Mouse (Mus musculus) bone marrow macrophage, adult 2 months (primary cell): ENCODE measurements around the gene Entpd1. TPM values are rescaled to one million over a fixed set of nuclear protein-coding genes. Genes with fewer than 3 reads are reported as not detected.
A peak's percentile ranks its signal among the peaks of the same experiment; 100 is the strongest.

Experiments used
- H3K27ac ChIP-seq: 2 replicates; pipeline ENCODE4 v1.5.1; 2012; ENCODE audit warnings: low read depth, low read length; ENCODE audit not compliant: insufficient read depth
- H3K4me1 ChIP-seq: 2 replicates; pipeline ENCODE4 v1.6.1; 2012; ENCODE audit warnings: low read length; ENCODE audit not compliant: control insufficient read depth, insufficient read depth
- H3K4me3 ChIP-seq: 2 replicates; pipeline ENCODE4 v1.5.1; 2012; ENCODE audit warnings: mild to moderate bottlenecking, low read length, moderate library complexity; ENCODE audit not compliant: insufficient read depth
- CTCF ChIP-seq: IDR thresholded peaks from 2 replicates; pipeline ENCODE4 v1.5.1; 2012; ENCODE audit warnings: low read depth, mild to moderate bottlenecking, low read length, moderate library complexity
- POLR2A ChIP-seq: IDR thresholded peaks from 2 replicates; pipeline ENCODE4 v1.6.1; 2012; ENCODE audit warnings: mild to moderate bottlenecking, low read depth, low read length, borderline replicate concordance
- polyA plus RNA-seq: library from polyadenylated mRNA; stranded (reverse); fragments of >200 nt; gene quantifications from 2 replicates; pipeline ENCODE4 v1.2.4, GENCODE M21; 2012; ENCODE audit not compliant: missing spikeins, insufficient read depth, insufficient read length

Gene Entpd1
- polyA plus RNA-seq, 1 experiment = 194 TPM

- TF ChIP-seq POLR2A = no peak
- TF ChIP-seq CTCF = no peak
- Histone ChIP-seq H3K4me1 (peaks cover 57% of the 10 kb centered on the region), H3K27ac (peak overlapping the region; percentile 22; the same call in 1 of the 2 replicates), H3K4me3 (peak overlapping the region; percentile 13; the same call in 1 of the 2 replicates)
Observed at GRCm38 (mm10) chr19:40684566-40684965, 72.4 kb downstream of the Entpd1 start.

DNA sequence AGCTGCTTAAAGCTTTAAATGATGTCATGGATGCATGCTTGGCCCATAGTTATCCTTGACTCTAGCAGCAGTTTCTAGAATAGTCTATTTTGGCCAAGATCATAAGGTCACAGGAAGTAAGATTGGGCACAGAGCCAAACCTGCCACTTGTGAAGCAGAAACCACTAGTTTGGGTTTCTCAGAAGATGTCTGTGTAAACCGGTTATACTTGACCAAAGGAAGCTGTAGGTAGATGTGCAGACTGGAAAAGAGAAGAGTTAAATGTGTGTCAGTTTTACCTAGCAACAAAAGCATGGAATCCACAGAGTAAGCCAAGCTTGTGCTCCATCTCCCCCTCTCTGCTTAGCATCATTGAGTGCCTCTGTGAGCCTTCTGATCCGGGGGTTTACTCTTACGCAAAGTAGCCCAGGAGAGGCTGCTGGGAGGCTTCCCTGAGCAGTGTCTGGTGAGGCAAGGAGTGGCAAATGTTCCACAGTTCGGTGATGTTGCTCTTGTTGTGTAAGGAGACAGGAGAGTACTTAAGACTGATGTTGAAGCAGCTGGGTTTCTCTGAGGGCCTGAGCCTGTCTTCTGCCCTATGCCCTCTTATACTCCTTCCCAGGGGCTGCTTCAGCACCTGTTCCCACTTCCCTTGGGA is 75.2 kb downstream of the Entpd1 start:
- no peak overlapping the region for H3K4me3 ChIP-seq
- no peak overlapping the region for H3K27ac ChIP-seq
- H3K4me1 ChIP-seq = peaks cover 55% of the 10 kb centered on the region
- TF ChIP-seq POLR2A (no peak), CTCF (no peak)

- Histone ChIP-seq H3K27ac (peak overlapping the region; percentile 88), H3K4me3 (no peak overlapping the region), H3K4me1 (peaks cover 36% of the 10 kb centered on the region)
- TF ChIP-seq CTCF (no peak), POLR2A (no peak)
Observed at GRCm38 (mm10) chr19:40693201-40693600, 81.0 kb downstream of the Entpd1 start.

DNA sequence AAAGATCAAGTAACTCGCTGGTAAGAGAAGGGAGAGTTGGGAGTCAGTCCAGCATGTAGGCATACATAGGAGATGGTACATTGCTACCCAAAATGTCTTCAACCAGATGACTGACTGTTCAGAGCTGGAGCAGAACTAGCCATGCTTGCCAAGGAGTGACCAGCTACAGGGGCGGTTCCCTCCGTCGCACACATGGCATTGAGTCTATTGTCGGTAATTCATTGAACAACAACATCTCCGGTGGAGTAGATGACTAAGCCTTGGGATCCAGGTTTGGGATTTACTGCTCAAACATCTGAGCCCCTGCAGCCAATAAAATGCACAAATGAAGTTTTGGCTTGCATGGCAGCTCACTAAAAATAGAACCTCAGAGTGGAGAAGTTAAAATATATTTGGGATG is 84.0 kb downstream of the Entpd1 start:
- no peak overlapping the region for H3K4me3 ChIP-seq
- no peak overlapping the region for H3K27ac ChIP-seq
- peaks cover 36% of the 10 kb centered on the region for H3K4me1 ChIP-seq
- TF ChIP-seq POLR2A = no peak
- no peak for TF ChIP-seq CTCF

DNA sequence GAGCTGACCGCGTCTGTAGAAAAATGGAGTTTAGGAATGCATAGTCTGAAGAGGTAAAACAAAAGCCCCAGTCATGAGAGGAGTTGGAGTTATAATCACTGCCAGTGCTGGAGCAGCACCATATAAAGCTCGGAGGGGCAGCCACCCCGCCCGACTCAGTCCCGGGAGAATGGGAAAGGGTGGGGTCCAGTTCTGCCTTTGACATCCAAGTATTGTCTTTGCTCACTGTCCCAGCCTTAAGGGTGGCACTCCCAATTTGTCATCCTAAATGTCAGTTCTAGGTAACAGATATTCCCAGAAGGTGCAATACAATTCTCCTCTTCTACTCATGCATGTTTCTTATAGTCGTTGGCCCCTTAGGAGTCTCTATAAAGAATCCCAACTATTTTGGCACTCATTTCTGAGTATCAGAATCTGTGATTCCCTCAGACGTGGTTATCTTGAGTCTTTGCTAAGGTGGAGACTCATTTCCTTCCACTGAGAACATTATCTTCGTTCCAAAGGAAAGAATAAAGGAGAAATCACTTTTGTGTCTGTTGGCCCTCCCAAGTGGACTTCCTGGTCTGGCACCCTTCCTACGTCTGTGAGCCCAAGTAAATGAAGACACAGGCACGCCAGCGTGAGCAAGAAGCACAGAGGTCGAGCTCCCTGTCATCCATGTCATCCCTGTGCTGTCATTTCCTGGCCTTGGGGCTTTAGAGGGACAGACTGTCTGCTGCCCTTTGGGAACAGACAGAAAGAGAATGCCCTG is 86.1 kb downstream of the Entpd1 start:
- Histone ChIP-seq H3K4me1 (peaks cover 25% of the 10 kb centered on the region), H3K4me3 (no peak overlapping the region), H3K27ac (no peak overlapping the region)
- TF ChIP-seq POLR2A (no peak), CTCF (no peak)

DNA sequence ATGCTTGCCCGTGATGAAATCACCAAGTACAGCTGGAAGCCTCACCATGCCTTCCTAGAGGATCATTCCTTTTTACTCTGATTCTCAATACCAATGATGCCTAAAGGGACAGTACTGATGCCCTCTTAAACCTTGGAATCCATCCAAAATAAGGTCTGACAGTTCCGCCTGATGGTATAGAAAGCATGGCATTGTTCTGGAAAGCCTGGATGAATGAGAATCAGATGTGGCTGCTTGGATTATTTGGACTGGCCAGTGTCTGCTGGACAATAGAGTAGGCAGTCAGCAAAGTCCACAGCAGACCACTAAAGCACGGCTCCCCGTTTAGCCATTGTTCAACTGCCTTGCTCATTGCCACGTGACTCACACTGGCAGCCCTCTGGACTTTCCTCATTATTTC is 87.7 kb downstream of the Entpd1 start:
- Histone ChIP-seq H3K4me1 (peaks cover 13% of the 10 kb centered on the region), H3K27ac (no peak overlapping the region), H3K4me3 (no peak overlapping the region)
- no peak for TF ChIP-seq CTCF
- TF ChIP-seq POLR2A = no peak

DNA sequence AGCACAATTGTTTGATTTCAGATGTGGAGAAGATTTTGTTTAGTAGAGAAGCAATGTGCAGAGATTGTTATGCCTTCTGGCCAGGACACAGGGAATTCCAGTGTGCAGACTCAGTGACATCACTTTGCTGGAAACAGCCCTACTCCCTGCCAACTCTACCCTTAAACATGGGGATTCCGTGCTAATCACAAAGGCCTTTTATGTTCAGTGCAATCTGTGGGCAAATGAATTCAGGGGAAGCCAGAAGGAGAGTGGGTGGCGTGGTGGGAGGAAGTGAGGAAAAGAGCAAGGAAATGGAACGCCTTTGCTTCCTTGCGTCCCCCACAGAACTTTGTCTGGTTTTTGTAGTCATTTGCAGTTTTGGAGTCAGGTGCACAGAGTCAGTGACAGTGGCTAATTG is 90.2 kb downstream of the Entpd1 start:
- TF ChIP-seq CTCF (no peak), POLR2A (no peak)
- Histone ChIP-seq H3K27ac (no peak overlapping the region), H3K4me3 (no peak overlapping the region), H3K4me1 (peaks cover 14% of the 10 kb centered on the region)

DNA sequence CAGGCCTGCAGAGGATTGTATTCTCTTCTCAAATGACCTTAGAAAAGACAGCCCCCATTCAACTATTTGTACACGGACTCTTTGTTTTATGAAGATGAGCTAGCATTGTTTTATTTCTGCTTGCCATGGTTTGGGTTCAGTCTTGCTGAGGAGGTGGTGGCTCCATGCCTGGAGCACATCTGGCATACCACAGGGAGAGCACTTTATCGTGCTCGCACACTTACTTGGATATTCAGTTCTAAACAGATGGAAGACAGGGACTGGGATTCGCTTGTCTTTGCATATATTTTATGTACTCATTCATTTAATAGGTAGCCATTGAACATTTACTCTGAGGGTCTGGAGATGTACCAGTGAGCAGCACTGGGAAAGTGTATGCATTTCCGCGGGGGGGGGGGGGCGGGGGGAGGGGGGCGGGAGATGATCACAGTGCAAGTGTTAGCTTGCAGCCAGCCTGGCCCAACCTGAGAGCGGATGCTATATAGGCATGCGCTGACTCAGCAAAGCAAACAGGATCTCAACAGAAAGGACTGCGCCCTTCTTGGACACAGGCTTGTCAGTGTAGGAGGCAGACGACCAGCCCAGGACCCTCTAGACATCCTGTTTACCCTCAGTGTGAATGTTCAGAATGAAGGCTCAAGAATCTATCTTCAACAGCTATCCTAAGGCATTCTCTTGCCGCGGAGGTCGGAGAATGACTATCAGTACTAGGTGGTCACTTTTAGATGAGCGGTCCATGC is 100.9 kb downstream of the Entpd1 start:
- no peak for TF ChIP-seq CTCF
- TF ChIP-seq POLR2A = no peak
- peaks cover 17% of the 10 kb centered on the region for H3K4me1 ChIP-seq
- no peak overlapping the region for H3K27ac ChIP-seq

DNA sequence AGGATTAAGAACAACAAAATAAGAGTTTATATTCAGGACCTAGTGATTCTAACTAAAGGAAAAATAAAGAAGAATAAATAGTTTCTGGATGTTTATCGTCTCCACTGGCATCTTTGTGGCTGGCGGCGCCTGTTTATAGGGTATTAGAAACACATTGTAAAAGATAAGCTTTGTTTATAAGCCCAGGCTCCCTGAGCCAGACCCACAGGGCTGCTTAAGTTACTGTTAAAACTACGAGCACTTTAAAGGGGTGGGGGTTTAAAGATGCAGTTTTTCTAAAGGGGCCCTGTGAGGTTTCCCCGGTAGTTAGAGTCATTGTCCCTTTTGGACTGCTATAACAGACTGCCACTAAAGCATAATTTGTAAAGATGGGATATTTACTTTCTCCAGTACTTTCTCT is 102.5 kb downstream of the Entpd1 start:
- TF ChIP-seq POLR2A = no peak
- TF ChIP-seq CTCF = no peak
- H3K27ac ChIP-seq = no peak overlapping the region
- H3K4me1 ChIP-seq = peaks cover 4% of the 10 kb centered on the region
- H3K4me3 ChIP-seq = no peak overlapping the region

More for the DNA sequence above, 100.9 kb downstream of the Entpd1 start:
- H3K4me3 ChIP-seq = no peak overlapping the region

DNA sequence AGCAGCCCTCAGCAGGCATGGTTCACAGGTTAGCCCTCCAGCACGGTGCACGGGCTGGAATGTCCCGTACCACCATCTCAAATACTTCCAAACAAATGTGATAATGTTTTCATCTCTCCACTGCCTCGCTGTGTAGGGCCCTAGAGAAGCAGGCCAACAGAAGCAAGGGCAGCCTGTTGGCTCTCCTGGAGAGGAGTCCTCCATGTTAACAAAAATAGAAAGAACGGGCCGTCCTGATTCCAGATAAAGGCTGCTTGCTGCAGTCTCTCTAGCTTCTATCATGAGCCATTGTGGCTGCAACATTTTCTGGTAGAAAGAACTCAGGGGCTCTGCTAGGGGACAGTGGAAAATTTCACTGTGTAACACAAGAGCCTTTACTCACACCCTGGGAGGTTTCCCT is 104.8 kb downstream of the Entpd1 start:
- Histone ChIP-seq H3K27ac (no peak overlapping the region), H3K4me1 (no peaks in the 10 kb centered on the region), H3K4me3 (no peak overlapping the region)
- TF ChIP-seq POLR2A (no peak), CTCF (no peak)
